Mouse (Mus musculus) midbrain, embryonic 11.5 days (tissue): ENCODE results near the gene Mrpl41. TPM values are rescaled to one million over a fixed set of nuclear protein-coding genes. Genes with fewer than 3 reads are reported as not detected.
"Not testable (repeated sequence)": the region's sequence is repeated elsewhere in the genome, so short reads cannot be mapped to it uniquely, and the experiment has no call there.

ENCODE experiments used
- ATAC-seq: fragments of 200-750 bp; cut with Nextera tagmentation; 2 replicates; pipeline ENCODE4 v1.8.0; 2017; ENCODE audit warnings: moderate TSS enrichment, moderate library complexity; ENCODE audit not compliant: low FRiP score
- DNase-seq: peaks from one replicate; pipeline ENCODE4 v3.0.0; 2015; ENCODE audit warnings: low spot score; ENCODE audit errors: missing footprints
- H3K27ac ChIP-seq: fragments of 300-500 bp; sonication (generic); 2 replicates; pipeline ENCODE4 v1.5.1; 2014; ENCODE audit warnings: low read depth, low read length
- H3K27me3 ChIP-seq: fragments of 300-500 bp; sonication (generic); 2 replicates; pipeline ENCODE4 v1.6.1; 2014; ENCODE audit warnings: mild to moderate bottlenecking, low read length, moderate library complexity, mixed read lengths; ENCODE audit not compliant: control insufficient read depth, insufficient read depth
- H3K36me3 ChIP-seq: fragments of 300-500 bp; sonication (generic); 2 replicates; pipeline ENCODE4 v1.6.1; 2014; ENCODE audit warnings: mild to moderate bottlenecking, low read length, moderate library complexity, mixed read lengths; ENCODE audit not compliant: control insufficient read depth, insufficient read depth
- H3K4me1 ChIP-seq: fragments of 300-500 bp; sonication (generic); 2 replicates; pipeline ENCODE4 v1.6.1; 2014; ENCODE audit warnings: low read length; ENCODE audit not compliant: control insufficient read depth, insufficient read depth
- H3K4me2 ChIP-seq: fragments of 300-500 bp; sonication (generic); 2 replicates; pipeline ENCODE4 v1.6.1; 2014; ENCODE audit warnings: mild to moderate bottlenecking, moderate library complexity
- H3K4me3 ChIP-seq: fragments of 300-500 bp; sonication (generic); 2 replicates; pipeline ENCODE4 v1.5.1; 2014; ENCODE audit warnings: low read depth, low read length
- H3K9ac ChIP-seq: fragments of 300-500 bp; sonication (generic); 2 replicates; pipeline ENCODE4 v1.6.1; 2014; ENCODE audit warnings: low read length
- H3K9me3 ChIP-seq: fragments of 300-500 bp; sonication (generic); 2 replicates; pipeline ENCODE4 v1.6.1; 2016; ENCODE audit warnings: low read length; ENCODE audit not compliant: control insufficient read depth
- WGBS: fragments of 180-500 bp; shearing (Covaris S2); extraction: QIAGEN DNeasy Blood & Tissue Kit; methylation state at CpG from one replicate; pipeline ENCODE4 v1.1.7; 2014; 5-methylcytosine and 5-hydroxymethylcytosine counted together
- polyA plus RNA-seq: library from polyadenylated mRNA; unstranded; fragments of >200 nt; fragmentation: Nextera tagmentation; extraction: Ambion mirVana; gene quantifications from 2 replicates; pipeline ENCODE4 v1.2.1, GENCODE M21; 2014

The Mrpl41 gene
- polyA plus RNA-seq, 1 experiment from 2014 or later, result 154 TPM

DNA sequence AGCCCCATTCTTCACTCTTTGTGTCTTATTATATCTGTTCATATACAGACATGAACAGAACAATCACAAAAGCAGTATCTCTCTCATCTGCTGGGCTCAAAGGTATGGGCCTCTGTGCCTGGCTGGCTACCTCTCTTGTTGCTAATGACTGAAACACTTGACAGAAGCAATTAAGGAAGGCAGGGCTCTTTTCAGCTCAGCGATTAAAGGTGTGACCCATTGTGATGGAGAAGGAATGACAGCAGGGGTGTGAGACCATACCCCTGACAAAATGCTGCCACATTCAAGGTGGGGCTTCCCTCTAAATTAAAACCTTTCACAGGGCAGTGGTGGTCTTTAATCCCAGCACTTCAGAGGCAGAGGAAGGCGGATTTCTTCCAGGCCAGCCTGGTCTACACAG lies 12.9 kb upstream of the Mrpl41 start:
- no peaks in the 10 kb centered on the region for H3K36me3 ChIP-seq
- no peak overlapping the region for H3K4me3 ChIP-seq
- no peak overlapping the region for H3K4me2 ChIP-seq
- no peaks in the 10 kb centered on the region for H3K9me3 ChIP-seq
- 75% methylated on average over 2 of the region's 2 CpGs for WGBS
- ATAC-seq (no peak), DNase-seq (no peak)
- H3K4me1 ChIP-seq, result no peaks in the 10 kb centered on the region
- no peak overlapping the region for H3K9ac ChIP-seq
- no peak overlapping the region for H3K27ac ChIP-seq
- no peaks in the 10 kb centered on the region for H3K27me3 ChIP-seq

DNA sequence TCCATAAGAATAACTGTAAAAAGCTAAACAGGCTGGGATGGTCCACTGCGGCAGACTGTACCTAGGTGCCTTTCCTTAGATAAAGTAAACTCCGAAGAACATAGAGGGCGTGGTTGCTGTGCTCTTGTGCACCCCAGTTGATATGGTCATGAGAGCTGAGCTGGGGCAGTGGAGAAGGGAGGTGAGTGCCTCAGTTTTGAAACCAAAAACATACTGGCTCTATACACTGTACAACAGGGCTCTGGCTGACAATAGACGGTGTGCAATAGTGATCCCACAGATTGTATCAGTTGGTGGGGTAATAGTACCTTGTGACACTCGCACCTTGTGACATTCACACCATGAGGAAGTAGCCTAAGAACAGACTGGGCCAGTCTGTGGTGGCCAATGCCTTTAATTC lies 2.1 kb upstream of the Mrpl41 start:
- Histone ChIP-seq H3K9ac (no peak overlapping the region), H3K27me3 (no peaks in the 10 kb centered on the region), H3K27ac (no peak overlapping the region), H3K9me3 (no peaks in the 10 kb centered on the region), H3K36me3 (no peaks in the 10 kb centered on the region), H3K4me1 (peaks cover 12% of the 10 kb centered on the region), H3K4me2 (no peak overlapping the region), H3K4me3 (no peak overlapping the region)
- ATAC-seq, result no peak
- 92% methylated on average over 5 of the region's 5 CpGs for WGBS
- DNase-seq, result no peak

DNA sequence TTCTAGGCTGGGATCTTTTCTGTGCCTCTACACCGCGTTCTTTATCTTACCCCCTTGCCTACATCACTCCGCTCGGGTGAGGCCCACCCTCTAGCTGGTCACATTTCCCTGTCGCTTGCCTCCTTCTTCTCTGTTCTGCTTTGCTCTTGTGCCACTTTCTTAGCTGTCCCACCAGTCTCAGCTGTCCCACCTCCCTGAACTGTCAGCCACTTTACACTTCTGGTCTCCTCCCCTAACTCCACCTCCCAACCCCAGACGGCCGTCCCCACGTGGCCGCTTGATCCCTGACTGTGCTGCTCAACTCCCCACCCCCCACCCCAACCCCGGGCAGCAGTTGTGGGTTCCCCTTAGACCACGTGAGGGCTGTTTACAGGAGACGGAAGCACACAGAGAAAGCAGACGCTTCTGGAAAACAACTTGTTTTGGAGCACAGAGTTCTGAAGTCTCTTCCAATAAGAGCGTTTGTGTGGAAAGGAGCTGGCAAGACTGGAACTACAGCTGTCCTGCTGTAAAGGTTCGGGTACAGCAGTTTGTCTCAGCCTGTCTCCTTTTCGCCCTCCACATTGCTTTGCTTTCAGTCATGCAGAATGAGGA lies 903 bp upstream of the Mrpl41 start, which contains the start of gene Pnpla7:
Gene Pnpla7 (plus strand): TSS at position 330 of the 594 bp plus-strand sequence.
- peak; percentile 57 for ATAC-seq

DNA sequence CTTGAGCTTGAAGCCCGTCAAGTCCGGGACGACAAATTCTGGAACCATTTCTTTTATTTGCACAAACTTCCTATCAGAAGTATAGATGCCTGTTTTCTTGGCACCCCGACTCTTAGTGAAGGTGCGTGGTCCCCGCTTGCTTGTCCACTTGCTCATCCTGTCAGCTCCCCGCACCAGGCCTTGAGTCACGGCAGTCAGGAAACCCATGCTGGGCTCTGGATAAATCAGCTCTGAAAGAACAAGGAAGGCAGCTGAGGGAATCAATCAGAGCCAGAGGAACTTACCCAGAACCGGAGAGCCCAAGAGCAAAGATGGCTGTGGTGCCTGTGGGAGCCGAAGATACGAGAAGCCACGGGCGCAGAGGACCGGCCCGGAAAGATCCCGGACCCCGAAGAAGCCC lies 446 bp downstream of the Mrpl41 start:
- WGBS, result under 1% methylated on average over 17 of the region's 17 CpGs
- H3K4me2 ChIP-seq, result peak overlapping the region; percentile 81
- peaks cover 12% of the 10 kb centered on the region for H3K4me1 ChIP-seq
- H3K27ac ChIP-seq, result peak overlapping the region; percentile 73
- not testable (repeated sequence) for H3K9me3 ChIP-seq, ATAC-seq, DNase-seq, H3K27me3 ChIP-seq, H3K36me3 ChIP-seq
- peak overlapping the region; percentile 78 for H3K4me3 ChIP-seq
- peak overlapping the region; percentile 83 for H3K9ac ChIP-seq

More for the DNA sequence above, 903 bp upstream of the Mrpl41 start, which contains the start of gene Pnpla7:
- H3K4me1 ChIP-seq, result peaks cover 12% of the 10 kb centered on the region
- 2% methylated on average over 16 of the region's 16 CpGs for WGBS
- H3K4me3 ChIP-seq, result peak within 1 kb of the TSS; percentile 78
- H3K9ac ChIP-seq, result peak within 1 kb of the TSS; percentile 83
- no peaks in the 10 kb centered on the region for H3K9me3 ChIP-seq
- peak within 1 kb of the TSS; percentile 73 for H3K27ac ChIP-seq
- no peaks in the 10 kb centered on the region for H3K27me3 ChIP-seq
- H3K36me3 ChIP-seq, result no peaks in the 10 kb centered on the region
- peak within 1 kb of the TSS; percentile 81 for H3K4me2 ChIP-seq
- DNase-seq, result peak; percentile 93

DNA sequence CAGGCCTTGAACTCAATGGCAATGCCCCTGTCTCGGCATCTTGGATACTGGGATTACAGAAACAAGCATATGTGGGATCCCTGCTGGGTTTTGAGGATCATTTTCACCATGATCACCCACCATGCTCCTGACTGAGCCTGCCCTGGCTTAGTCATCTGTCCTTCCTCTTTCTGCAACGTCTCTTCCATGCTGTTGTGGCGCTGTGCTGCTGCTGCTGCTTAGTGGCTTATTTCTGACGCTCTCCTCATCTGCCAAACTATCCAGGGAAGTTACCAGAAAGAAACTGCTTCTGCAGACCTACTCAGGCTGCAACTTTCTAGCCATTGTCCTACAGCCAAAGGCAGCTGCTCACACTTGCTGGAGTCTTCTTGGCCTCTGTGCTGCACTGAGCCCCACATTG lies 4.5 kb downstream of the Mrpl41 start:
- Histone ChIP-seq H3K36me3 (peaks cover 19% of the 10 kb centered on the region), H3K4me3 (no peak overlapping the region), H3K27me3 (no peaks in the 10 kb centered on the region), H3K9ac (no peak overlapping the region), H3K9me3 (no peaks in the 10 kb centered on the region), H3K4me2 (no peak overlapping the region), H3K4me1 (peaks cover 4% of the 10 kb centered on the region; the same call in 1 of the 2 replicates), H3K27ac (no peak overlapping the region)
- 81% methylated on average over 4 of the region's 4 CpGs for WGBS
- no peak for ATAC-seq
- no peak for DNase-seq

DNA sequence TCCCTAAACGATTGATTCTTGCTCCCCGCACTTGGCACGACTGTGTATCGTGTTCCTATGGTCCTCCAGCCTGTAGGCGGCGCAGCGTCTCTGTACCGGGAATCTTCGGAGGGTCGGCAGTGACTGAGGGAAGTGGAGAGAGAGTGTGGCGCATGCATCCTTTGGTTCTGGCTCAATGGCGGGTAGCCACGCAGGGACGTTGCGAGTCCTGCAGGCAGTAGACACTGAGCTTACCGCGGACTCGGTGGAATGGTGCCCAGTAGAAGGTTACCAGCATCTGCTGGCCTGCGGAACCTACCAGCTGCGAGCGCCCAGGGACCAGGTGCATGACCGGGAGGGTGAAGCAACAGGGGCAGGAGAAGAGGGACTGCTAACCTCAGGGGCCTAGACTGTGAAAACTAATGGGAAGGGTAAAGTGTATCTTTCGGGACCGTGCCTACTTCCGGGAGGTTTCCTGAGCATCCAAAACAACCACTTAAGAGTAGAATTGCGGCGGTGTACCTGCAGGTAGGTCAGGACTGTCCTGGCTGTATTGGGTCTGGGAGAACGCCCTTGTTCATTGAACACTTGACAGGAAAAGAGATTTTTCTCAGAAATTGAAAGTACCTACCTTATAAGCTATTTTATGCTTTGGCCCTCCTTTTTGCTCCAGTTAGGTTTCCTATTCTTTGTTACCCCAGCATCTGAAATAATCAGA lies 12.4 kb downstream of the Mrpl41 start, which contains the start of gene Dph7:
Gene Dph7 (plus strand): TSS at position 97 of the 697 bp plus-strand sequence.
- Histone ChIP-seq H3K27me3 (no peaks in the 10 kb centered on the region), H3K4me3 (peak within 1 kb of the TSS; percentile 85), H3K4me2 (peak within 1 kb of the TSS; percentile 74), H3K9ac (peak within 1 kb of the TSS; percentile 94), H3K27ac (no peak within 1 kb of the TSS), H3K9me3 (no peaks in the 10 kb centered on the region), H3K36me3 (peaks cover 17% of the 10 kb centered on the region), H3K4me1 (peaks cover 6% of the 10 kb centered on the region)
- peak; percentile 99 for DNase-seq
- ATAC-seq, result peak; percentile 90
- 1% methylated on average over 28 of the region's 28 CpGs for WGBS

DNA sequence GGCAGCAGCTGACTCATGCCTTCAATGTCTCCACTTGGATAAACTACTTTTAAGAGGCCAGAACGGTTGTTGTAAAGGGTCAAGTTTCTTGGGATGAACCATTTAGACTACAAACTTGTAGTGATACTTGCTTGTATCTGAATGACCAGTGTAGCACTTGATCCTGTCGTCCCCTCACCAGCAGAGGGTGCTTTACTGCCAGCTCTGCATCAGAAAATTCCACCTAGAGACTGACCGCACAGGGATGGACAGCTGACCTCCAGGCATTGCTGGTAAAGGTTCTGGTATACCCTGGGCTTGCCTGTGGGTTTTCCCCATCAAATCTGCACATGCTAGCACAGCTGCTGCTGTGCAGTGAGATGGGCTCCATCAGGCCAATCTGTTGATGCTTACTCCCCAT lies 14.0 kb downstream of the Mrpl41 start:
- 45% methylated on average over 3 of the region's 3 CpGs for WGBS

DNA sequence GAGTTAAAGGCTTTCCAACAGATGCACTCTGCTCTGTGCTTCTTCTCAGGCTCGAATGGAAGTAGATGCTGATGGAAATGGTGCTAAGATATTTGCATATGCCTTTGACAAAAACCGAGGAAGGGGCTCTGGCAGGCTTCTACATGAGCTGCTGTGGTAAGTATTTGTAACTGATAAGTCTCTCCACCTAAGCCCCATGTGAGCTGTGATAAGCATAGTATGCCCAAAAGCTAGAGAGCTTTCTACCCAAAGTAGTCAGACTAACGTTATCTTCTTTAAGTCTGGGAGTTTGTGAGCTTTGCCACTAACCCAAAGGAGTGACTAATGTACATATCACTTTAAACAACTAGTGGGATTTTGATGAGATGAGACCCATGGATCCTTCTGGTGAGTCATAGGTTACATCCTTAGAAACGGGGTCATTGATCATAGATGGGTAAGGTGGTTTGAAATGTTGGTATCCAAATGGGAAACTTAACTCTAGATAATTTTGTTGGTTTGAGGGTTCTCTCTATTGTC lies 22.3 kb downstream of the Mrpl41 start:
- WGBS, result 89% methylated on average over 4 of the region's 4 CpGs
- Histone ChIP-seq H3K4me3 (no peak overlapping the region), H3K4me1 (peaks cover 15% of the 10 kb centered on the region), H3K9me3 (no peaks in the 10 kb centered on the region), H3K4me2 (no peak overlapping the region), H3K36me3 (peaks cover 9% of the 10 kb centered on the region), H3K9ac (no peak overlapping the region), H3K27ac (no peak overlapping the region), H3K27me3 (no peaks in the 10 kb centered on the region)
- DNase-seq (no peak), ATAC-seq (no peak)

More for the DNA sequence above, 14.0 kb downstream of the Mrpl41 start:
- Histone ChIP-seq H3K27me3 (no peaks in the 10 kb centered on the region), H3K27ac (no peak overlapping the region), H3K9me3 (no peaks in the 10 kb centered on the region), H3K4me1 (peaks cover 6% of the 10 kb centered on the region), H3K9ac (no peak overlapping the region), H3K4me2 (no peak overlapping the region), H3K4me3 (no peak overlapping the region), H3K36me3 (peaks cover 13% of the 10 kb centered on the region)
- DNase-seq (peak; percentile 84), ATAC-seq (peak; percentile 45; the same call in 1 of the 2 replicates)

DNA sequence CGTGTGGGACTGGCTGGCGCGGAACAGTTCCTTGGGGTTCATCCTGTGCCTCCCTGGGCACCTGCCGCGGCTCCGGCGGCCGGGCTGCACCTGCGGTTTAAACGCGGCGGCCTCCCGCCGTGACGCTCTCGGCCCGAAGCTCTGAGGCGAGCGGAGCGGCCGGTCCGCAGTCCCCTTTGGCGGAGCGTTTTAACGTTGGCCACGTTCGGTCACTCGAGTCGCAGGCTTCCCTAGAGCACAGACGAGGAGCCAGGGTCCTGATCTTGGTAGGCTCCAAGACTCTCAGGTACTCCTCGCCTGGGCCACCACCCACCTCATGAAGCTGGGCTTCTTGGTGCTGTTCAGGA lies 24.7 kb downstream of the Mrpl41 start:
- Histone ChIP-seq H3K9me3 (no peaks in the 10 kb centered on the region), H3K27ac (peak overlapping the region; percentile 35; the same call in 1 of the 2 replicates), H3K4me3 (peak overlapping the region; percentile 96), H3K36me3 (peaks cover 5% of the 10 kb centered on the region), H3K4me2 (peak overlapping the region; percentile 52), H3K9ac (peak overlapping the region; percentile 93), H3K4me1 (peaks cover 15% of the 10 kb centered on the region), H3K27me3 (no peaks in the 10 kb centered on the region)
- peak; percentile 8; the same call in 1 of the 2 replicates for ATAC-seq
- 0% methylated on average over 31 of the region's 31 CpGs for WGBS
- DNase-seq, result peak; percentile 93
